Mouse (Mus musculus) macrophage (primary cell): ENCODE data around the gene Napsa. TPM values are rescaled to one million over a fixed set of nuclear protein-coding genes. Genes with fewer than 3 reads are reported as not detected.

Source experiments
- H3K27ac ChIP-seq: fragments of 350-480 bp; formaldehyde crosslinking; 2 replicates; pipeline ENCODE4 v1.9.0; 2021
- H3K36me3 ChIP-seq: fragments of 350-480 bp; formaldehyde crosslinking; 2 replicates; pipeline ENCODE4 v1.9.0; 2021; ENCODE audit errors: inconsistent target
- H3K4me3 ChIP-seq: fragments of 350-480 bp; formaldehyde crosslinking; 2 replicates; pipeline ENCODE4 v1.9.0; 2021; ENCODE audit errors: inconsistent target
- H3K79me2 ChIP-seq: fragments of 350-480 bp; formaldehyde crosslinking; 2 replicates; pipeline ENCODE4 v1.9.0; 2021; ENCODE audit errors: inconsistent target
- WGBS: methylation state at CpG from one replicate; pipeline ENCODE4 v1.1.7; 2026; ENCODE audit warnings: inconsistent platforms; ENCODE audit not compliant: missing documents; 5-methylcytosine and 5-hydroxymethylcytosine counted together
- polyA plus RNA-seq: library from polyadenylated mRNA; stranded (reverse); fragments of 250-400 nt; gene quantifications from 3 replicates; pipeline ENCODE4 v1.2.4, GENCODE M21; 2018; ENCODE audit warnings: inconsistent platforms

Gene Napsa
- polyA plus RNA-seq, 1 experiment from 2014 or later, result 26.9 TPM

- WGBS, result 91% methylated on average over 12 of the region's 12 CpGs
- no peak overlapping the region for H3K27ac ChIP-seq
- peaks cover 22% of the 10 kb centered on the region for H3K36me3 ChIP-seq
- H3K4me3 ChIP-seq, result no peak overlapping the region
- H3K79me2 ChIP-seq, result peaks cover 43% of the 10 kb centered on the region
Measured at GRCm38 (mm10) chr7:44550409-44550678, 21.8 kb upstream of the Napsa start.

GRCm38 (mm10) chr7:44551301-44551700 lies 20.9 kb upstream of the Napsa start:
- Histone ChIP-seq H3K36me3 (peaks cover 22% of the 10 kb centered on the region), H3K4me3 (no peak overlapping the region), H3K79me2 (peaks cover 35% of the 10 kb centered on the region), H3K27ac (no peak overlapping the region)
- WGBS, result 96% methylated on average over 21 of the region's 21 CpGs

- no peak overlapping the region for H3K4me3 ChIP-seq
- no peak overlapping the region for H3K27ac ChIP-seq
- peaks cover 31% of the 10 kb centered on the region for H3K79me2 ChIP-seq
- H3K36me3 ChIP-seq, result peaks cover 22% of the 10 kb centered on the region
- WGBS, result 95% methylated on average over 15 of the region's 22 CpGs
Measured at GRCm38 (mm10) chr7:44551731-44552130, 20.4 kb upstream of the Napsa start.

GRCm38 (mm10) chr7:44552141-44552908 lies 19.9 kb upstream of the Napsa start:
- 95% methylated on average over 30 of the region's 31 CpGs for WGBS
- H3K27ac ChIP-seq, result no peak overlapping the region
- H3K79me2 ChIP-seq, result peaks cover 25% of the 10 kb centered on the region
- peaks cover 22% of the 10 kb centered on the region for H3K36me3 ChIP-seq
- peak overlapping the region; percentile 76; the same call in 1 of the 2 replicates for H3K4me3 ChIP-seq

GRCm38 (mm10) chr7:44553196-44553764 lies 18.9 kb upstream of the Napsa start:
- WGBS, result 1% methylated on average over 31 of the region's 32 CpGs
- H3K4me3 ChIP-seq, result peak overlapping the region; percentile 76
- H3K27ac ChIP-seq, result peak overlapping the region; percentile 81

GRCm38 (mm10) chr7:44553826-44554225 lies 18.4 kb upstream of the Napsa start, which contains the start of gene Nr1h2:
Gene Nr1h2 (minus strand): TSS chr7:44553951.
- under 1% methylated on average over 22 of the region's 22 CpGs for WGBS
- Histone ChIP-seq H3K27ac (peak within 1 kb of the TSS; percentile 81), H3K36me3 (peaks cover 22% of the 10 kb centered on the region), H3K4me3 (peak within 1 kb of the TSS; percentile 76), H3K79me2 (peaks cover 16% of the 10 kb centered on the region)

More at GRCm38 (mm10) chr7:44553196-44553764, 18.9 kb upstream of the Napsa start:
- peaks cover 22% of the 10 kb centered on the region for H3K36me3 ChIP-seq
- H3K79me2 ChIP-seq, result peaks cover 16% of the 10 kb centered on the region

- peaks cover 7% of the 10 kb centered on the region for H3K79me2 ChIP-seq
- no peak overlapping the region for H3K4me3 ChIP-seq
- 91% methylated on average over 2 of the region's 2 CpGs for WGBS
- no peak overlapping the region for H3K27ac ChIP-seq
- H3K36me3 ChIP-seq, result no peaks in the 10 kb centered on the region; the same call in 1 of the 2 replicates
Measured at GRCm38 (mm10) chr7:44557629-44558028, 14.6 kb upstream of the Napsa start.

- H3K27ac ChIP-seq, result no peak overlapping the region
- no peak overlapping the region for H3K4me3 ChIP-seq
- no peaks in the 10 kb centered on the region for H3K79me2 ChIP-seq
- 58% methylated on average over 18 of the region's 18 CpGs for WGBS
- H3K36me3 ChIP-seq, result no peaks in the 10 kb centered on the region
Measured at GRCm38 (mm10) chr7:44560435-44561400, 11.5 kb upstream of the Napsa start.

GRCm38 (mm10) chr7:44563284-44563683 lies 8.9 kb upstream of the Napsa start:
- Histone ChIP-seq H3K27ac (no peak overlapping the region), H3K36me3 (no peaks in the 10 kb centered on the region), H3K79me2 (no peaks in the 10 kb centered on the region), H3K4me3 (no peak overlapping the region)
- WGBS, result 51% methylated on average over 8 of the region's 8 CpGs

- H3K4me3 ChIP-seq, result no peak overlapping the region
- no peaks in the 10 kb centered on the region for H3K36me3 ChIP-seq
- WGBS, result 98% methylated on average over 10 of the region's 10 CpGs
- no peaks in the 10 kb centered on the region for H3K79me2 ChIP-seq
- no peak overlapping the region for H3K27ac ChIP-seq
Measured at GRCm38 (mm10) chr7:44564486-44564885, 7.7 kb upstream of the Napsa start.

GRCm38 (mm10) chr7:44565414-44565813 lies 6.8 kb upstream of the Napsa start:
- H3K27ac ChIP-seq, result no peak overlapping the region
- H3K4me3 ChIP-seq, result no peak overlapping the region
- 40% methylated on average over 6 of the region's 6 CpGs for WGBS
- no peaks in the 10 kb centered on the region for H3K79me2 ChIP-seq
- no peaks in the 10 kb centered on the region for H3K36me3 ChIP-seq

GRCm38 (mm10) chr7:44568803-44569202 lies 3.4 kb upstream of the Napsa start:
- Histone ChIP-seq H3K27ac (no peak overlapping the region), H3K4me3 (no peak overlapping the region), H3K36me3 (no peaks in the 10 kb centered on the region), H3K79me2 (peaks cover 4% of the 10 kb centered on the region; the same call in 1 of the 2 replicates)
- 94% methylated on average over 9 of the region's 9 CpGs for WGBS

- Histone ChIP-seq H3K27ac (no peak overlapping the region), H3K4me3 (no peak overlapping the region), H3K79me2 (peaks cover 11% of the 10 kb centered on the region; the same call in 1 of the 2 replicates), H3K36me3 (no peaks in the 10 kb centered on the region)
- 74% methylated on average over 6 of the region's 6 CpGs for WGBS
Measured at GRCm38 (mm10) chr7:44570989-44571388, 1.2 kb upstream of the Napsa start.

- H3K27ac ChIP-seq, result no peak overlapping the region
- H3K79me2 ChIP-seq, result peaks cover 11% of the 10 kb centered on the region; the same call in 1 of the 2 replicates
- H3K36me3 ChIP-seq, result no peaks in the 10 kb centered on the region
- H3K4me3 ChIP-seq, result no peak overlapping the region
- 78% methylated on average over 4 of the region's 4 CpGs for WGBS
Measured at GRCm38 (mm10) chr7:44571811-44572210, 369 bp upstream of the Napsa start.
